8 mouse cellular contexts compared by ENCODE assay signal in the genomic region with DNA sequence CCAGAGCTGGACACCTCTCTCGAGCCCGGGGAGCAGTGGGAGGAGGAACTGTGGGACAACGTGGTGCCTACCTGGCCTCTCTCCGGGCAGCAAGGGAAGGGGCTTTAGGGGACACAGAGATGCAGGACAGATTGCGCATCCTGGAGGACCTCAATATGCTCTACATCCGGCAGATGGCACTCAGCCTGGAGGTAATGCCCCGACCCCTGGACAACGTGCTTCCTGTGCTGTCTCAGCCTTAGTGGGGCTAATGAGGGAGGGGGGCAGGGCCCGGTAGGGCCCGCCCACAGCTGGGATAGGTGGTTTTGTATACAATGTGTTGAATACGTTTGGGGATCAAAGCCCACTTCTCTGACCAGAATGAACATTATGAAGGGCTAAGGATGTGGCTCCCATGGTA. TPM values are rescaled to one million over a fixed set of nuclear protein-coding genes. Genes with fewer than 3 reads are reported as not detected.
DNase-seq lines count a peak whose midpoint lies in the region; ATAC-seq lines count a peak whose summit lies in the region.

No protein-coding gene starts in this region.

- peak; percentile 50; the same call in 1 of the 2 replicates for ATAC-seq in heart, embryonic 12.5 days (ENCODE audit: insufficient number of reproducible peaks, low FRiP score)
- peak; percentile 26 for ATAC-seq in hindbrain, embryonic 12.5 days (ENCODE audit: low FRiP score)
- peak; percentile 32 for ATAC-seq in liver, embryonic 13.5 days (ENCODE audit: low read depth)
- peak; percentile 6; the same call in 1 of the 2 replicates for ATAC-seq in stomach, embryonic 15.5 days (ENCODE audit: insufficient read depth, low FRiP score, low read depth)
- no peak for ATAC-seq in frontal cortex, adult (ENCODE audit: low TSS enrichment)

- peak overlapping the region; percentile 85 for H3K4me2 ChIP-seq in heart, embryonic 12.5 days
- peak overlapping the region; percentile 72 for H3K4me2 ChIP-seq in hindbrain, embryonic 12.5 days (replicated peaks)
- peak overlapping the region; percentile 69 for H3K4me2 ChIP-seq in liver, embryonic 13.5 days
- peak overlapping the region; percentile 87 for H3K4me2 ChIP-seq in stomach, embryonic 15.5 days

- DNase-seq in heart, adult 8-10 months (ENCODE audit: low spot score): no peak
- DNase-seq in embryo, embryonic 10 days (ENCODE audit: low spot score): peak; percentile 84
- no peak for DNase-seq in liver, embryonic 13.5 days
- no peak for DNase-seq in spleen, postnatal 4 days (ENCODE audit: low spot score in 2 of 2)

- peak overlapping the region; percentile 68 for H3K4me3 ChIP-seq in heart, embryonic 12.5 days
- peak overlapping the region; percentile 41 for H3K4me3 ChIP-seq in hindbrain, embryonic 12.5 days
- peak overlapping the region; percentile 59 for H3K4me3 ChIP-seq in liver, embryonic 13.5 days (replicated peaks)
- peak overlapping the region; percentile 56 for H3K4me3 ChIP-seq in stomach, embryonic 15.5 days (replicated peaks)

- peak overlapping the region; percentile 92 for H3K9ac ChIP-seq in heart, embryonic 12.5 days
- H3K9ac ChIP-seq in hindbrain, embryonic 12.5 days: peak overlapping the region; percentile 70
- peak overlapping the region; percentile 73; the same call in 1 of the 2 replicates for H3K9ac ChIP-seq in liver, embryonic 13.5 days
- H3K9ac ChIP-seq in stomach, embryonic 15.5 days: peak overlapping the region; percentile 67

- H3K4me1 ChIP-seq in heart, embryonic 12.5 days (replicated peaks): peaks cover 53% of the 10 kb centered on the region
- peaks cover 62% of the 10 kb centered on the region for H3K4me1 ChIP-seq in hindbrain, embryonic 12.5 days
- H3K4me1 ChIP-seq in liver, embryonic 13.5 days (replicated peaks): peaks cover 52% of the 10 kb centered on the region
- peaks cover 48% of the 10 kb centered on the region for H3K4me1 ChIP-seq in stomach, embryonic 15.5 days

- H3K9me3 ChIP-seq in heart, embryonic 12.5 days (replicated peaks): no peaks in the 10 kb centered on the region
- no peaks in the 10 kb centered on the region for H3K9me3 ChIP-seq in hindbrain, embryonic 12.5 days (replicated peaks)
- H3K9me3 ChIP-seq in liver, embryonic 13.5 days (replicated peaks): no peaks in the 10 kb centered on the region
- no peaks in the 10 kb centered on the region for H3K9me3 ChIP-seq in stomach, embryonic 15.5 days

- no peaks in the 10 kb centered on the region; the same call in 1 of the 2 replicates for H3K36me3 ChIP-seq in heart, embryonic 12.5 days
- no peaks in the 10 kb centered on the region for H3K36me3 ChIP-seq in hindbrain, embryonic 12.5 days
- H3K36me3 ChIP-seq in liver, embryonic 13.5 days: no peaks in the 10 kb centered on the region
- H3K36me3 ChIP-seq in stomach, embryonic 15.5 days: no peaks in the 10 kb centered on the region

- peak overlapping the region; percentile 100 for H3K27ac ChIP-seq in heart, embryonic 12.5 days (ENCODE audit: poor library complexity, severe bottlenecking)
- H3K27ac ChIP-seq in hindbrain, embryonic 12.5 days: peak overlapping the region; percentile 93
- H3K27ac ChIP-seq in liver, embryonic 13.5 days: peak overlapping the region; percentile 88
- H3K27ac ChIP-seq in stomach, embryonic 15.5 days: peak overlapping the region; percentile 100

- H3K27me3 ChIP-seq in heart, embryonic 12.5 days (replicated peaks): peaks cover 11% of the 10 kb centered on the region; the same call in 1 of the 2 replicates
- H3K27me3 ChIP-seq in hindbrain, embryonic 12.5 days: peaks cover 16% of the 10 kb centered on the region
- peaks cover 74% of the 10 kb centered on the region for H3K27me3 ChIP-seq in liver, embryonic 13.5 days
- no peaks in the 10 kb centered on the region for H3K27me3 ChIP-seq in stomach, embryonic 15.5 days (replicated peaks)

- 2% methylated on average over 11 of the region's 11 CpGs for WGBS in heart, embryonic 12.5 days
- 1% methylated on average over 11 of the region's 11 CpGs for WGBS in hindbrain, embryonic 12.5 days
- 2% methylated on average over 11 of the region's 11 CpGs for WGBS in liver, embryonic 13.5 days (ENCODE audit: insufficient replicate concordance)
- 3% methylated on average over 11 of the region's 11 CpGs for WGBS in stomach, embryonic 15.5 days

RNA-seq across cellular contexts. Expression of a gene that starts 2.8 kb away (rescaled TPM):
- 20.3 and 22.0 TPM in 2 replicates for polyA plus RNA-seq in heart, embryonic 12.5 days (2016; fragmentation: Nextera tagmentation; extraction: Ambion mirVana)
- 1 to 10 TPM; 4.8 to 5.4 (median 5.3) TPM for total RNA-seq in heart, adult 8-10 months (2022)
- 40.7 and 42.6 TPM in 2 replicates for polyA plus RNA-seq in hindbrain, embryonic 12.5 days (2016; fragmentation: Nextera tagmentation; extraction: Ambion mirVana)
- polyA plus RNA-seq in liver, embryonic 13.5 days (2015; fragmentation: Nextera tagmentation; extraction: Ambion mirVana): 10.1 and 11.7 TPM in 2 replicates
- polyA plus RNA-seq in stomach, embryonic 15.5 days (2015; fragmentation: Nextera tagmentation; extraction: Ambion mirVana): 31.3 and 31.9 TPM in 2 replicates

RNA-seq across cellular contexts. Expression of a gene that starts 12.8 kb away (rescaled TPM):
- 11.1 and 12.1 TPM in 2 replicates for polyA plus RNA-seq in heart, embryonic 12.5 days (2016; fragmentation: Nextera tagmentation; extraction: Ambion mirVana)
- total RNA-seq in heart, adult 8-10 months (2022): 10 to 100 TPM; 11.3 to 19.5 (median 15.3) TPM
- polyA plus RNA-seq in hindbrain, embryonic 12.5 days (2016; fragmentation: Nextera tagmentation; extraction: Ambion mirVana): 19.6 and 19.9 TPM in 2 replicates
- 6.3 and 7.2 TPM in 2 replicates for polyA plus RNA-seq in liver, embryonic 13.5 days (2015; fragmentation: Nextera tagmentation; extraction: Ambion mirVana)
- 11.3 and 11.4 TPM in 2 replicates for polyA plus RNA-seq in stomach, embryonic 15.5 days (2015; fragmentation: Nextera tagmentation; extraction: Ambion mirVana)

RNA-seq across cellular contexts. Expression of a gene that starts 16.7 kb away (rescaled TPM):
- 87.6 and 91.3 TPM in 2 replicates for polyA plus RNA-seq in heart, embryonic 12.5 days (2016; fragmentation: Nextera tagmentation; extraction: Ambion mirVana)
- total RNA-seq in heart, adult 8-10 months (2022): 10 to 100 TPM; 75.5 to 91.1 (median 82.0) TPM
- polyA plus RNA-seq in hindbrain, embryonic 12.5 days (2016; fragmentation: Nextera tagmentation; extraction: Ambion mirVana): 206 and 212 TPM in 2 replicates
- 30.4 and 32.3 TPM in 2 replicates for polyA plus RNA-seq in liver, embryonic 13.5 days (2015; fragmentation: Nextera tagmentation; extraction: Ambion mirVana)
- 91.5 and 101 TPM in 2 replicates for polyA plus RNA-seq in stomach, embryonic 15.5 days (2015; fragmentation: Nextera tagmentation; extraction: Ambion mirVana)

RNA-seq across cellular contexts. Expression of a gene that starts 18.1 kb away (rescaled TPM):
- polyA plus RNA-seq in heart, embryonic 12.5 days (2016; fragmentation: Nextera tagmentation; extraction: Ambion mirVana): 4.2 and 6.8 TPM in 2 replicates
- 1 to 10 TPM; 2.1 to 2.6 (median 2.4) TPM for total RNA-seq in heart, adult 8-10 months (2022)
- polyA plus RNA-seq in hindbrain, embryonic 12.5 days (2016; fragmentation: Nextera tagmentation; extraction: Ambion mirVana): 11.2 and 11.5 TPM in 2 replicates
- polyA plus RNA-seq in liver, embryonic 13.5 days (2015; fragmentation: Nextera tagmentation; extraction: Ambion mirVana): 0.60 and 0.67 TPM in 2 replicates
- polyA plus RNA-seq in stomach, embryonic 15.5 days (2015; fragmentation: Nextera tagmentation; extraction: Ambion mirVana): 3.6 and 5.1 TPM in 2 replicates

RNA-seq across cellular contexts. Expression of a gene that starts 18.1 kb away (rescaled TPM):
- 0.17 and 0.39 TPM in 2 replicates for polyA plus RNA-seq in heart, embryonic 12.5 days (2016; fragmentation: Nextera tagmentation; extraction: Ambion mirVana)
- under 1 TPM; 0.16 to 0.41 (median 0.18) TPM for total RNA-seq in heart, adult 8-10 months (2022)
- 4.4 and 5.2 TPM in 2 replicates for polyA plus RNA-seq in hindbrain, embryonic 12.5 days (2016; fragmentation: Nextera tagmentation; extraction: Ambion mirVana)
- polyA plus RNA-seq in liver, embryonic 13.5 days (2015; fragmentation: Nextera tagmentation; extraction: Ambion mirVana): 0.15 and 0.20 TPM in 2 replicates
- polyA plus RNA-seq in stomach, embryonic 15.5 days (2015; fragmentation: Nextera tagmentation; extraction: Ambion mirVana): 2.3 and 2.7 TPM in 2 replicates
